Mouse (Mus musculus): ENCODE measurements around the gene Gm49321.

Gm49321 gene

GRCm38 (mm10) chr12:73939542-73939941 is 2.1 kb downstream of the Gm49321 start:
- in situ Hi-C loops (cut with MseI, MboI) = no loop called here

DNA sequence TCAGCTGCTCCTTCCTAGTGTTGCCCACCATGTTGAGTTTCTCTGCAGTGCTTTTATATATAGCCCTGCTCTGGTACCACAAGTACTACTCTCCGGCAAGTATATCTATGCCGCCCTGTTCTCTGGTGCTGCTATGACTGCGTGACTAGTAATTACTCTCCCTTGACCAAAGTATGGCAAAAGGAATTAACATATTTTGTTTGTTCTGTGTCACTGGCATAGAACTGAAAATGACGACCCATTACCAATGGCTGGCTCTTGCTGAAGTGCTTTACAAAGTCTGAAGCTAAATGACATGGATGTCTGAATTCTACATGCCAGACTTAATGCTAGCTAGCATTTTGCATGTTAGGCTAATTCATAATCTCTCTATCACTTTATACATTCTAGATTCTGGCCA is 11.0 kb downstream of the Gm49321 start:
- in situ Hi-C loops (cut with MseI, MboI) = no loop called here

DNA sequence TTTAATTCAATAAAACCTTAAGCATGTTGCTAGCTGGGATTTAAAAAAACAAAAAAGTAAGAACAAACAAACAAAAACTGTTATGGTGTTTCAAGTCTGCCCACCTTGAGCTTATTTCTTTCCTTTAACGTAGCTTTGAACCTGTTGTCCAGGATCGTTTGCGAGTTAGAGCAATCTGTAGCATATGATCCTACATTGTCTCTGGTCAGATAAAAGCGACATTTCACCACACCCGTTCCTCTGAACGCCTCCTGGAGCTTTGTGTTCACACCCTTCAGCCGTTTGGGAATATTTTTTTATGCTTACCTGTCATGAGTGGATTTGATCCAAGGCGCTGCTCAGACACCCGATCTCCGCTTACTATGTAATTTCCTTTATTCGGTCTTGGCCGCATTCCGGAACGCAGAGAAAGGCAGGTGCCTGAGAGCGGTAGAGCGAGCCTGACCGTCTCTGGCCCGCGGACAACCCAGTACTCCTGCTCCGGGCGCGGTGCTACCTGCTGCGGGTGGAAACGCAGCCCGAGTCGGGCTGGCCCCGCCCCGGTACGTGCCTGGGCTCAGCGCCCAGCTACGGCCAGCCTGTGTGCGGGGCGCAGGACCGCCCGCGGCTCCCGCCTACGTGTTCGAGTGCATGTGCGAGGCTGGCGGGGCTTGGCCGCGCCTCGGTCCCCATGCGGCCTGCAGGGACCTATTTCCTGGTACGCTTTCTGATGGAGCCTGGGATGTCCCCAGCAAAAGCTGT is 12.0 kb downstream of the Gm49321 start:
- in situ Hi-C loops (cut with MseI, MboI) = no loop called here

DNA sequence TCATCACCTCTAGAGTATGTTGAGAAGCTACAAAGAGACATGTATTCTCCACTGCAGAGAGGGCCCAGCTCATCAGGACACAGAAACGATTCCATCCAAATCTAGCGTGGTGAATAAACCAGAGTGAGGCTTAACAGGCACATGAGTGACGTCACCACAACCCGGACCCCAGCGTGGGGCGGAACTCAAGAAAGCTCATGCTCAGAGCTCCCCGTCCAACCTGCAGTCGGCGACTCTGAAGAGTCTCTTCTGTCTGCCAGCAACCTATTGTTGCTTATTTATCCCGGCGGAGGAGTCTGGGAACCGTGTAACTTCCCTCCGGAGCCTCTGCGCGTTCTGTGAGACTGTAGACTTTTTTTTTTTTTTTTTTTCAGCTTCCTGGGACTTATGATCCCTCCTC is 15.4 kb downstream of the Gm49321 start:
- in situ Hi-C loops (cut with MseI, MboI) = no loop called here

- in situ Hi-C loops (cut with MseI, MboI) = no loop called here
These were observed 16.1 kb downstream of the Gm49321 start for GRCm38 (mm10) chr12:73953420-73954186.

DNA sequence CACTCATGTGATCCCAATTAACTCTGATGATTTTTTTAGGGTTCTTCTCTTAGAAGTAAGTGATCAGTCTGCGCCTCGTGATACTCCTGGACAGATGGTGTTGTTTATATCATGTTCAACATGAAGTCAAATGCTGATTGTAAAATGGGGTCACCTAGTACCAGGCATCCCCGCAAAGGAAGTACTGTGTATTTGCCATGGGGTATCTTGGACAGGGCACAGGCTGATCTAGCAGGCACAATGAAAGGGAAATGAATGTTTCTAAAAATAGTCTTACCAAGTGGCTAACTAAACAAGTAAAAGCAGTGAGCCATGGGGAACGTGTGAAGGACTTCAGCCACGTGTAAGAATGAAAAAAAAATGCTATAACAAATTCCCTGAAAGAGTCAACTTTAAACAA is 17.3 kb downstream of the Gm49321 start:
- in situ Hi-C loops (cut with MseI, MboI) = no loop called here

DNA sequence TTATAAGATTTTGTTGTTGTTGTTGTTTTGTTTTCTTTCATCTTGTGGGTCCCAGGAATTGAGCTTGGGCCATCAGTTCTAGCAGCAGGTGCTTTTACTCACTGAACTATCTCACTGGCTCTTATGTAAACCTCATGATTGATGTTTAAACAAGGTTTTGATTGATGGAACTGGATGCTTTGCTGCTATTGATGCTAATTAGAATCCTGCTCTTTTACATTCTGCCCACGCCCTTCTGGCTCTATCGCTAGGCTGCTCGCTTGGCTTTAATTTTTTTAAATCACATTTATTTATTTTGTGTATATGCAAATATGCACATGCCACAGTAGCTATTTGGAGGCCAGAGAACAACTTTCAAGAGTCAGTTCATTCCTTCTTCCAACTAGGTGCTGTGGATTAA is 20.2 kb downstream of the Gm49321 start:
- in situ Hi-C loops (cut with MseI, MboI) = no loop called here

- in situ Hi-C loops (cut with MseI, MboI) = no loop called here
These were observed 21.4 kb downstream of the Gm49321 start for GRCm38 (mm10) chr12:73958830-73959229.

GRCm38 (mm10) chr12:73964291-73965281 is 27.1 kb downstream of the Gm49321 start, which contains the start of gene Snapc1:
Gene Snapc1 (plus strand): TSS chr12:73964481.
- in situ Hi-C loops (cut with MseI, MboI) = no loop called here

DNA sequence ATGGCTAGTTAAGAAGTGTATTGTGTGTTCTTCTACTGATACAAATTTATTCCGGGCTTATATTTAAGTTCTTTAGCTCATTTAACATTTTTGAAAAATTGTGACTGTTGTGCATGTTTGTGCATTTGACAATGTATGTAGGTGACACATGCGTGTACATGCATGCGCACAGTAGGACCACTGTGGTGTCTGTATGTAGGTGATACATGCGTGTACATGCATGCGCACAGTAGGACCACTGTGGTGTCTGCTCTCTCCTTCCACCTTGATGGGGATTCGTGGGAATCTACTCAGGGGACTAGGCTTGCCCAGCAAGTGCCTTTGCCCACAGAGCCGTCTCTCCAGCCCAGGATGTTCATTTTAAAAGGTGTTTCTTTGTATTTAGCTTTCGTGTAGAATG is 31.7 kb downstream of the Gm49321 start:
- in situ Hi-C loops (cut with MseI, MboI) = no loop called here

GRCm38 (mm10) chr12:73974584-73974983 is 37.1 kb downstream of the Gm49321 start:
- in situ Hi-C loops (cut with MseI, MboI) = no loop called here

- in situ Hi-C loops (cut with MseI, MboI) = no loop called here
These were observed 40.7 kb downstream of the Gm49321 start for GRCm38 (mm10) chr12:73978144-73978543.

- in situ Hi-C loops (cut with MseI, MboI) = no loop called here
These were observed 42.2 kb downstream of the Gm49321 start for GRCm38 (mm10) chr12:73979667-73980066.

DNA sequence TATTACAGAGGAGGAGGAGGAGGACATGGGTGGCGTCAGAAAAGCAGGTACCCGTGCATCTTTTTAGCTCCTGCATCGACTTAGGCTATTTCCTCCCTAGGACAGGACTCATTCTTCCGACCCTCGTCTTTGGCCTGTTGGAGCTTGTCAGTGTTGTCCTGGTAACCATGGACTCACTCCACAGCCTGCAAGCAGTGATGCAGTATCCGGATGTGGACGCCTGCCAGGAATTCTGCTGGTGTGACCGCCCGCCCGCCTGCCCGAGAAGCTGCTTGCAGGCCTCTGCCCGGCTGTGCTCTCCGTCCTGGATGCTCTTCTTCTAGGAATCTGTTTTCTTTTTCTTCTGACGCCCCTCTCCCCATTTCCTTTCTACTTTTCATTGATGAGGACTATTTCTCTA is 45.1 kb downstream of the Gm49321 start:
- in situ Hi-C loops (cut with MseI, MboI) = no loop called here

DNA sequence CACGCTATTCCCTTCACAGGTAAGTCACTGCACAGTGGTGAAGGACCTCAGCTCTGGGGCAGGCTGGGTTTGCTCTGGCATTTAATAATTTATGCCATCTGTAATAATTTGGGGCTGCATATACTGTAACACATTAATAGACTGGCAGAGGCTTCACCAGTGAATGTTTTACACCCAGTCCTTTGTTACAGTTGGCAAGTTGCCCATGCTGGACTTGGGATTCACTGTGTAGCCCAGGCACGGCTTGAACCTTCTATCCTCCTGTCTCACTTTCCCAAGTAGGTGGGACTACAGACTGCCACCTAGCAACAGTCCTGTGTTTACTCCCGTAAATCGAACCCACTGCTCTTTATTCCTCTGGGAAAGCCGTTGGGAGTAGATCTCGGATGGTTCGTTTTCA is 48.8 kb downstream of the Gm49321 start:
- in situ Hi-C loops (cut with MseI, MboI) = no loop called here

DNA sequence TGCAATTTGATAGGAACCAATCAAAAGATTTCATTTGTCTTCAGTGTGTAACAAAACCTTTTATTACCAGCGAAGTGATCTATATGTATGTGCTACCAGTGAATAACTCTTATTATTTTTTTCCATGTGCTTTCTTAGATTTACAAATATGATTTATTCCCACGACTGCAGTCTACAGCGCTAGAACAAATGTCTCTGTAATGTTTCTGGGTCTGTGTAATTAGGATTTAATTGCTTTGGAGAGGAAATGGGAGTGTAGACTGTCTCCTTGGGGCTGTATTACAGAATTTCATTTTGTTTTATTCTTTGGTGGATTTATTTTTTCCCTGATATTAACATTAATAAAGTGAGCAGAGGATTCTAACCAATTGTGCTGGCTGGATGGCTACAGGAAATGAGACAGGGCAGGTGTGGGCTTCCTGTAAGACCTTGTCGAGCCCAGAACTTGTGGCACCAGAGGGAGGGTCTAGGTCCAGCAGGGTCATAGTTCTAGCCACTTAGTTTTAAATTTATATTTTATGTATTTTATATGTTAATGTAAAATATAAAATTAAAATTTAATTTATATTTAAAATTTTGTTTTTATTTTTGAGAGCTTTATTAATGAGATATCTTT is 51.0 kb downstream of the Gm49321 start:
- in situ Hi-C loops (cut with MseI, MboI) = no loop called here

GRCm38 (mm10) chr12:73989594-73989993 is 52.1 kb downstream of the Gm49321 start:
- in situ Hi-C loops (cut with MseI, MboI) = no loop called here

- in situ Hi-C loops (cut with MseI, MboI) = no loop called here
These were observed 59.4 kb downstream of the Gm49321 start for GRCm38 (mm10) chr12:73996906-73997296.

DNA sequence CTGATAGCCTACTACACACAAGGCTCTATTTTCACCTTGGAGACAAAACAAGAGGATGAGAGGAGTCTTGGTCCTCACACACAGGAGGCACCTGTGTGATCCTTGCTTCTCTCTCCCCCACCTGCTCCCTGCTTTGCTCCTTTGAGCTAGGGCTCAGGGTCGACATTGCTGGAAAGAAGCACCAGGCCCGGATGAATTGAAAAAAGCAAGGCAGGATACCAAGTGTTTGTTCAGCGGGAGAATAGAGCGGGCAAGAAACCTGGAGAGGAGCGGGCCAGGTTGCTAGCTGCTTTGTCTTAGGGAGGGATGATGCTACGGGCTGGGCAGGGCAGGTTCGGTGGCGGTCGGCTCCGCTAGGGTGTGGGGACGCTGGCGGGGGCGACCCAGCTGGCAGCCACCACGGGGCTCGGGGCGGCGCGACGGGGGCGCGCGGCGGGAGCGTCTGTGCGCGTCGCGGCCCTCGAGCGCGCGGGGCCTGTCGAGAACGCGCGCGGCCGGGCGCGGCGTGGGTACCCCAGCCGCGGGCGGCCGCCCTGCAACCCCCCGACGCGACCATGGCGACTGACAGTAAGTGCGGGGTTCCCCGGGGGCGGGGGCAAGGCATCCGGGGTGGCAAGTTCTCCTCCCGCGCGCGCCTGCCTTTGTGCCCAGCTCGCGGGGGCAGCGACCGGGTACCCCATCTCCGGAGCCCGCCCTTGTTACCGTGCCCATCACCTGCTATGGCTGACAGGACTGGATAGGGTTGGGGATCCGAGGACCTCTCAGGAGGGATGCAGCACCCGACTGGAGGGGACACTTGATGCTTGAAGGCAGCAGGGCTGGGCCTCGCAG is 60.1 kb downstream of the Gm49321 start, which contains the start of gene Syt16:
Gene Syt16, plus strand, starts transcription at position 365 of the 831 bp plus-strand sequence.
- in situ Hi-C loops (cut with MseI, MboI) = no loop called here

- in situ Hi-C loops (cut with MseI, MboI) = no loop called here
These were observed 60.6 kb downstream of the Gm49321 start for GRCm38 (mm10) chr12:73998128-73998456.
